Mouse (Mus musculus) small intestine, adult 2 months (tissue): ENCODE data around the gene Atp6v1fnb.

Experiments
- CTCF ChIP-seq: fragments of 200-500 bp; IDR thresholded peaks from 2 replicates; pipeline ENCODE4 v1.5.1; 2012; ENCODE audit warnings: low read depth, mild to moderate bottlenecking, control low read depth, inconsistent platforms, low read length, moderate library complexity, mixed read lengths; ENCODE audit not compliant: insufficient replicate concordance, insufficient read length; ENCODE audit errors: extremely low read depth
- POLR2A ChIP-seq: fragments of 200-500 bp; IDR thresholded peaks from 2 replicates; pipeline ENCODE4 v1.6.1; 2012; ENCODE audit warnings: low read depth, mild to moderate bottlenecking, control low read depth, inconsistent platforms, low read length, moderate library complexity

- TF ChIP-seq CTCF (no peak), POLR2A (no peak)
Observed at GRCm38 (mm10) chr6:29449858-29450257, 21.4 kb upstream of the Atp6v1fnb start.
